Mouse (Mus musculus) cerebellum, adult 2 months (tissue): ENCODE results near the gene Tcf20.

ENCODE experiments used
- CTCF ChIP-seq: fragments of 200-500 bp; IDR thresholded peaks from 2 replicates; pipeline ENCODE4 v1.5.1; 2011; ENCODE audit warnings: low read depth, mild to moderate bottlenecking, control low read depth, low read length, moderate library complexity, borderline replicate concordance; ENCODE audit not compliant: insufficient read depth
- POLR2A ChIP-seq: fragments of 200-500 bp; IDR thresholded peaks from 2 replicates; pipeline ENCODE4 v1.6.1; 2011; ENCODE audit warnings: low read length, control low read depth, borderline replicate concordance; ENCODE audit not compliant: insufficient read depth

DNA sequence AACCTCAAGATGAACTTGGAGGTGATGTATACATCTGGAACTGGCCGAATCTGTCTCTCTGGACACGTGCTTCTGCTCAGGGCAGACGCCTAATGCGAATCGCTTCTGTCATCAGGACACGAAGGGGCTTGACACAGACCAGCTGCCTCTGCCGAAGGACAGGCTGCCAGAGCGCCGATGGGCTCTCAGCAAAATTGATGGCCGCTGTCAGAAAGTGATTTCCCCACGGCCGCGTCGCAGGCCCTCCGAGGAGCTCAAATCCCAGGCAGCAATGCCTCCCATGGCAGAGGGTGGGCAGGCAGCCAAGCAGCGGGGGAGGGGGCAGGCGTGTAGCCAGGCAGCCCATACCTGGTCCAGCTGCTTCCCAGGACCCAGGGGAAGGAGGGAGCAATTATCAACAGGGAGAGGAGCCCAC is 49.5 kb downstream of the Tcf20 start:
- TF ChIP-seq CTCF (no peak), POLR2A (no peak)
